Mouse (Mus musculus): ENCODE measurements around the gene Adgrb2. TPM values are rescaled to one million over a fixed set of nuclear protein-coding genes. Genes with fewer than 3 reads are reported as not detected.

Adgrb2 gene
- polyA plus RNA-seq, 1 experiment from 2014 or later: 1.9 TPM

GRCm38 (mm10) chr4:129994728-129995127 lies 10.1 kb downstream of the Adgrb2 start:
- 0 out of 2 replicates have a peak, but pooled peaks cover 7% of the 10 kb centered on the region for H3K27me3 ChIP-seq (ENCODE audit: control insufficient read depth, insufficient read depth, low read length)
- H3K36me3 ChIP-seq (ENCODE audit: control insufficient read depth, insufficient read depth, low read length): no peaks in the 10 kb centered on the region
- no peak overlapping the region for H3K4me3 ChIP-seq (replicated peaks; ENCODE audit: low read length)
- WGBS: 82% methylated on average over 5 of the region's 5 CpGs
- H3K4me1 ChIP-seq (ENCODE audit: control insufficient read depth, insufficient read depth, low read length): no peaks in the 10 kb centered on the region
- no peak for ATAC-seq (ENCODE audit: insufficient read depth, low FRiP score)
- H3K4me2 ChIP-seq (ENCODE audit: low read depth, low read length): no peak overlapping the region
- no peaks in the 10 kb centered on the region for H3K9me3 ChIP-seq (replicated peaks; ENCODE audit: control insufficient read depth, low read length)
- no peak overlapping the region for H3K27ac ChIP-seq (ENCODE audit: low read length)
- H3K9ac ChIP-seq (ENCODE audit: low read length): no peak overlapping the region

DNA sequence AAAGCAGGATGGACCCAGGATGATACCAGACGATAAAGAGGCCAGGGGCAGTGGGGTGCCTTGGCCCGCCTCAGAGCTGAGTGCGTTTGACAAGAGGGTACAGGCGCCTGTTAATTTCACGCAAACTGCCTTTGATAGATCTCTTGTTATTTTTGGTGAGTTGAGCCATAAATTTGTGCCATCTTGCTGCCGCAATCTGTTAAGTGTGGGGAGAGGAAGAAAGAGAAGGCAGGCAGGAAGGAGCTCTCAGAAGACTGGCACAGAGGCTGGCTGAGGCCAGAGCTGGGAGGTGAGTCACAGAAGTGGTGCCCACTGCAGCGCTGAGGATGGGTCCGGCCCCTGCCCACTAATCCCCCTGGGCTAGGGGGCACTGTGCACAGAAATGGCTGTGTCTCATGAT lies 10.6 kb downstream of the Adgrb2 start:
- 85% methylated on average over 8 of the region's 8 CpGs for WGBS
- no peak overlapping the region for H3K4me2 ChIP-seq (ENCODE audit: low read depth, low read length)
- H3K4me1 ChIP-seq (ENCODE audit: control insufficient read depth, insufficient read depth, low read length): no peaks in the 10 kb centered on the region
- no peak overlapping the region for H3K9ac ChIP-seq (ENCODE audit: low read length)
- no peak overlapping the region for H3K4me3 ChIP-seq (replicated peaks; ENCODE audit: low read length)
- H3K36me3 ChIP-seq (ENCODE audit: control insufficient read depth, insufficient read depth, low read length): no peaks in the 10 kb centered on the region
- H3K27ac ChIP-seq (ENCODE audit: low read length): no peak overlapping the region
- ATAC-seq (ENCODE audit: insufficient read depth, low FRiP score): no peak
- no peaks in the 10 kb centered on the region for H3K9me3 ChIP-seq (replicated peaks; ENCODE audit: control insufficient read depth, low read length)
- 0 out of 2 replicates have a peak, but pooled peaks cover 7% of the 10 kb centered on the region for H3K27me3 ChIP-seq (ENCODE audit: control insufficient read depth, insufficient read depth, low read length)

DNA sequence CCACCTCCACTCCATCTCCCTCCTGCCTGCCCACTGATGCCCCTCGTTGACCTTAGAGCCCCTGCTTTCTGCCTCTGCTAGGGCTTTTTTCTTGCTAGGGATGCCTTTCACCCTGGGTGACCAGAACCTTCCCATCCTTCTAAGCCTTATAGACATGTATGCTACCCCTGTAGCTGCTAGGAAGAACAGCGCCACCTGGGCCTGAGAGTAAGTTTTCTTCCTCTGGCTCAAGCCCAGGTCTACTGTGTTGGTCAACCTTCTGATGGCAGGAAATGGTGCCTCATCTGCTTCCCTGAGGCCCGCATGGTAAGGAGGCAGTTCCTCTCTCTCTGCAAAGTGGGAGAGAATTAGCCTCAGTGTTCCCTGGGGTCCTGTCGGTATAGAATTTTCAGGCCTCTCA lies 11.3 kb downstream of the Adgrb2 start:
- H3K9ac ChIP-seq (ENCODE audit: low read length): no peak overlapping the region
- ATAC-seq (ENCODE audit: insufficient read depth, low FRiP score): no peak
- H3K4me3 ChIP-seq (replicated peaks; ENCODE audit: low read length): no peak overlapping the region
- 76% methylated on average over 4 of the region's 4 CpGs for WGBS
- no peaks in the 10 kb centered on the region for H3K9me3 ChIP-seq (replicated peaks; ENCODE audit: control insufficient read depth, low read length)
- no peak overlapping the region for H3K27ac ChIP-seq (ENCODE audit: low read length)
- 0 out of 2 replicates have a peak, but pooled peaks cover 7% of the 10 kb centered on the region for H3K27me3 ChIP-seq (ENCODE audit: control insufficient read depth, insufficient read depth, low read length)
- H3K36me3 ChIP-seq (ENCODE audit: control insufficient read depth, insufficient read depth, low read length): no peaks in the 10 kb centered on the region
- peaks cover 5% of the 10 kb centered on the region; the same call in 1 of the 2 replicates for H3K4me1 ChIP-seq (ENCODE audit: control insufficient read depth, insufficient read depth, low read length)
- no peak overlapping the region for H3K4me2 ChIP-seq (ENCODE audit: low read depth, low read length)

- Histone ChIP-seq H3K4me3 (replicated peaks; ENCODE audit: low read length) (no peak overlapping the region), H3K27me3 (ENCODE audit: control insufficient read depth, insufficient read depth, low read length) (0 out of 2 replicates have a peak, but pooled peaks cover 7% of the 10 kb centered on the region), H3K4me1 (ENCODE audit: control insufficient read depth, insufficient read depth, low read length) (peaks cover 15% of the 10 kb centered on the region), H3K36me3 (ENCODE audit: control insufficient read depth, insufficient read depth, low read length) (no peaks in the 10 kb centered on the region), H3K4me2 (ENCODE audit: low read depth, low read length) (no peak overlapping the region), H3K9ac (ENCODE audit: low read length) (peak overlapping the region; percentile 26; the same call in 1 of the 2 replicates), H3K9me3 (replicated peaks; ENCODE audit: control insufficient read depth, low read length) (no peaks in the 10 kb centered on the region), H3K27ac (ENCODE audit: low read length) (peak overlapping the region; percentile 46; the same call in 1 of the 2 replicates)
- WGBS: 54% methylated on average over 11 of the region's 11 CpGs
- no peak for ATAC-seq (ENCODE audit: insufficient read depth, low FRiP score)
Observed at GRCm38 (mm10) chr4:129998124-129998523, 13.5 kb downstream of the Adgrb2 start.

DNA sequence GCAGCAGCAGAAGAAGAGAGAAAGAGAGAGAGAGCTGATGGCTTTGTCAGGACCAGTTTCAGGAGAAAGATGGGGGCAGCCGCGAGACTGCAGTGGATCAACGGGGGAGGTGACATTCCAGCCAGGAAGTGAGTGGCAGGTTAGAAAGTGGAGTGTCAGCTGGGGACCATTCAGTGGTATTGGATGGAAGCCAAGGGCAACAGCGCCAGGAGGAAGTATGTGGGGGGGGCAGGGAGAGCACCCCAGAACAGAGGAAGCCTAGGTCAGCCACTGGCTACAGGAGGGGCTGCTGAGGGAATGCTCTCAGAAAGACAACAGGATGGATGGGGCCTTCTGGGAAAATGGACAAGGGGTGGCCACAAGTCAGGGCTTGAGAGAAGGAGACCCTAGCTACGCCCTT lies 17.0 kb downstream of the Adgrb2 start:
- Histone ChIP-seq H3K27ac (ENCODE audit: low read length) (peak overlapping the region; percentile 34; the same call in 1 of the 2 replicates), H3K27me3 (ENCODE audit: control insufficient read depth, insufficient read depth, low read length) (0 out of 2 replicates have a peak, but pooled peaks cover 7% of the 10 kb centered on the region), H3K9ac (ENCODE audit: low read length) (no peak overlapping the region), H3K36me3 (ENCODE audit: control insufficient read depth, insufficient read depth, low read length) (no peaks in the 10 kb centered on the region), H3K4me1 (ENCODE audit: control insufficient read depth, insufficient read depth, low read length) (peaks cover 18% of the 10 kb centered on the region), H3K4me2 (ENCODE audit: low read depth, low read length) (no peak overlapping the region), H3K4me3 (replicated peaks; ENCODE audit: low read length) (no peak overlapping the region), H3K9me3 (replicated peaks; ENCODE audit: control insufficient read depth, low read length) (no peaks in the 10 kb centered on the region)
- 29% methylated on average over 5 of the region's 5 CpGs for WGBS
- ATAC-seq (ENCODE audit: insufficient read depth, low FRiP score): 0 out of 2 replicates have a peak, but pooled peaks have one; percentile 14

- WGBS: 63% methylated on average over 10 of the region's 10 CpGs
- Histone ChIP-seq H3K4me1 (ENCODE audit: control insufficient read depth, insufficient read depth, low read length) (peaks cover 20% of the 10 kb centered on the region), H3K4me3 (replicated peaks; ENCODE audit: low read length) (no peak overlapping the region), H3K36me3 (ENCODE audit: control insufficient read depth, insufficient read depth, low read length) (no peaks in the 10 kb centered on the region), H3K4me2 (ENCODE audit: low read depth, low read length) (no peak overlapping the region), H3K27ac (ENCODE audit: low read length) (peak overlapping the region; percentile 34; the same call in 1 of the 2 replicates), H3K27me3 (ENCODE audit: control insufficient read depth, insufficient read depth, low read length) (0 out of 2 replicates have a peak, but pooled peaks cover 8% of the 10 kb centered on the region), H3K9ac (ENCODE audit: low read length) (no peak overlapping the region), H3K9me3 (replicated peaks; ENCODE audit: control insufficient read depth, low read length) (no peaks in the 10 kb centered on the region)
- peak; percentile 19; the same call in 1 of the 2 replicates for ATAC-seq (ENCODE audit: insufficient read depth, low FRiP score)
Observed at GRCm38 (mm10) chr4:130002157-130002556, 17.5 kb downstream of the Adgrb2 start.

DNA sequence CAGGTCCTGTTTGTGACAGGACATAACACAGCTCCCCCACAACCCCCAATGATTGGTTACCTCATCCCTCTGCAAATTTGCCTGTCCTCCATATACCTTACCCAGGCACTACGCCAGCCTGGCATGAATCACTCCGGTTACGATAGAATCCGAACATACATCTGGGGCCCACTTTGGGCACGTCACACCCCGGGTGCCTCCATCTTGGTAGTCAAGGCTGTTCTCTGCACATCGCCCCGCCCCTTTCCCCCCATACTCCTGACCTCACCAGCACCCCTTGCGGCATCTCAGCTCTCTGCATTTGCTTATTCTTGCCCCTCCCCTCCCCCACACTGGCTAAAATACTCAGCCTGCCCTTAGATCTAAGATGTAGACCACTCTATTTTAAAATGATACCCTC lies 20.9 kb downstream of the Adgrb2 start:
- Histone ChIP-seq H3K9ac (ENCODE audit: low read length) (no peak overlapping the region), H3K27me3 (ENCODE audit: control insufficient read depth, insufficient read depth, low read length) (0 out of 2 replicates have a peak, but pooled peaks cover 8% of the 10 kb centered on the region), H3K4me2 (ENCODE audit: low read depth, low read length) (no peak overlapping the region), H3K27ac (ENCODE audit: low read length) (no peak overlapping the region), H3K4me3 (replicated peaks; ENCODE audit: low read length) (no peak overlapping the region), H3K36me3 (ENCODE audit: control insufficient read depth, insufficient read depth, low read length) (no peaks in the 10 kb centered on the region), H3K9me3 (replicated peaks; ENCODE audit: control insufficient read depth, low read length) (no peaks in the 10 kb centered on the region), H3K4me1 (ENCODE audit: control insufficient read depth, insufficient read depth, low read length) (peaks cover 18% of the 10 kb centered on the region)
- no peak for ATAC-seq (ENCODE audit: insufficient read depth, low FRiP score)
- 57% methylated on average over 9 of the region's 9 CpGs for WGBS

DNA sequence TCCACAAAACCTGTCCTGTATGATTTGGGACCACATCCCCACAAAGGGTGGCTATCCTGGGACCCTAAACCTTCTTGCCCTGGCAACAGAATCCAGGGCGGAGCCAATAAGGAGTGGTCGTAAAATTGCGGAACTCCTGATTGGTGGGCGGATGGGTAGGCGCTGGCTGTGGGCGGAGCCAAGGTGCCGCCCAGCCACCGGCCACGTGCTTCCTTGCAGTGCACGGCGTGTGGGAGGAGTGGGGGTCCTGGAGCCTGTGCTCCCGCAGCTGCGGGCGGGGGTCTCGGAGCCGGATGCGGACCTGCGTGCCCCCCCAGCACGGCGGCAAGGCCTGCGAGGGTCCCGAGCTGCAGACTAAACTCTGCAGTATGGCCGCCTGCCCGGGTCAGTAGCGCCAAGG lies 21.9 kb downstream of the Adgrb2 start:
- no peaks in the 10 kb centered on the region for H3K9me3 ChIP-seq (replicated peaks; ENCODE audit: control insufficient read depth, low read length)
- ATAC-seq (ENCODE audit: insufficient read depth, low FRiP score): no peak
- WGBS: 11% methylated on average over 25 of the region's 25 CpGs
- peak overlapping the region; percentile 31 for H3K4me3 ChIP-seq (replicated peaks; ENCODE audit: low read length)
- H3K4me1 ChIP-seq (ENCODE audit: control insufficient read depth, insufficient read depth, low read length): peaks cover 10% of the 10 kb centered on the region; the same call in 1 of the 2 replicates
- H3K9ac ChIP-seq (ENCODE audit: low read length): 0 out of 2 replicates have a peak overlapping the region, but pooled peaks have one; percentile 18
- H3K27me3 ChIP-seq (ENCODE audit: control insufficient read depth, insufficient read depth, low read length): 0 out of 2 replicates have a peak, but pooled peaks cover 8% of the 10 kb centered on the region
- H3K4me2 ChIP-seq (ENCODE audit: low read depth, low read length): peak overlapping the region; percentile 47
- H3K36me3 ChIP-seq (ENCODE audit: control insufficient read depth, insufficient read depth, low read length): no peaks in the 10 kb centered on the region
- H3K27ac ChIP-seq (ENCODE audit: low read length): no peak overlapping the region

GRCm38 (mm10) chr4:130009043-130009442 lies 24.4 kb downstream of the Adgrb2 start:
- Histone ChIP-seq H3K4me3 (replicated peaks; ENCODE audit: low read length) (no peak overlapping the region), H3K4me1 (ENCODE audit: control insufficient read depth, insufficient read depth, low read length) (peaks cover 5% of the 10 kb centered on the region; the same call in 1 of the 2 replicates), H3K4me2 (ENCODE audit: low read depth, low read length) (no peak overlapping the region), H3K9me3 (replicated peaks; ENCODE audit: control insufficient read depth, low read length) (no peaks in the 10 kb centered on the region), H3K9ac (ENCODE audit: low read length) (no peak overlapping the region), H3K27ac (ENCODE audit: low read length) (no peak overlapping the region), H3K27me3 (ENCODE audit: control insufficient read depth, insufficient read depth, low read length) (0 out of 2 replicates have a peak, but pooled peaks cover 8% of the 10 kb centered on the region), H3K36me3 (ENCODE audit: control insufficient read depth, insufficient read depth, low read length) (no peaks in the 10 kb centered on the region)
- no peak for ATAC-seq (ENCODE audit: insufficient read depth, low FRiP score)
- 67% methylated on average over 14 of the region's 14 CpGs for WGBS

Measured in stomach, embryonic 16.5 days (tissue).